Mouse (Mus musculus) yolk sac, embryonic 10.5 days (tissue): Measurements from ENCODE around the gene Trim7.
"Not testable (repeated sequence)": the region's sequence is repeated elsewhere in the genome, so short reads cannot be mapped to it uniquely, and the experiment has no call there.

ENCODE experiments used
- DNase-seq: peaks from one replicate; pipeline ENCODE4 v3.0.0-alpha.2; 2017; ENCODE audit warnings: low spot score

Trim7 gene

DNA sequence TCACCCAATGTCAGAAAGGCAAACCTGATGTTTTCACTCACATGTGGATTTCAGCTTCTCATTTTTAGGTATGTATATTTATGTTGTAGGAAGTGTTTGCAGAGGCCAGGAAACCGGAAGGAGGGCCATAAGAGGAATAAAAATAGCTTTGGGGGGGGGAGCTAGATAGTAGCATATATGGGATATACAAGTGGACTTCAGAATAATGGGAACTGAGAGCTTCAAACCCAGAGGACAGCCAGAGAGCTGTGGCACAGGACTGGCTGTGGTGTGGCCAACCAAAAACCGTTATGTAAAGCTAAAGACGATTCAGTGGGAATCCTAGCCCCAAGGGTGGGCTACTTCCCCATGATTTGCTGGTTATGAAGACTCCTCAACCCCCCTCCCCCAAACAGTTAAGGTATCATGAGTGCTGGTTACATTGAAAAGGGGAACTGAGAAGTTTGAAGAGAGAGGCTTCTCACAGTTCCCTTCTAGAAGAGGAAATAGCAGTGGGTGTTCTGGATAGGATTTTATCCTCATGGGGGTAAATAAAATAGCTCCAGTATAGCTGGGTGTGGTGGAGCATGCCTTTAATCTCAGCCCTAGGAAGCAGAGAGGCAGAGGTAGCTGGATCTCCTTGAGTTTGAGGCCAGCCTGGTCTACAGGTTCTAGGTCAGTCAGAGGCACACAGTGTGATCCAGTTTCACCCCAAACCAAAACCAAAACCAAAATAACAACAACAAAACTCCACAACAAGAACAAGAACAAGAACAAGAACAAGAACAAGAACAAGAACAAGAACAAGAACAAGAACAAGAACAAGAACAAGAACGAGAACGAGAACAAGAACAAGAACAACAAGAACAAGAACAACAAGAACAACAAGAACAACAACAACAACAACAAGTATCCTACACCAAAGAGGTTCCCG is 75.0 kb downstream of the Trim7 start:
- not testable (repeated sequence) for DNase-seq

- not testable (repeated sequence) for DNase-seq
These were observed 75.6 kb downstream of the Trim7 start for GRCm38 (mm10) chr11:48901567-48901930.
